Mouse (Mus musculus) stomach, postnatal 0 days (tissue): ENCODE measurements around the gene Prkcq. TPM values are rescaled to one million over a fixed set of nuclear protein-coding genes. Genes with fewer than 3 reads are reported as not detected.

Experiments
- ATAC-seq: fragments of 200-750 bp; cut with Nextera tagmentation; 2 replicates; pipeline ENCODE4 v1.8.0; 2017; ENCODE audit not compliant: low FRiP score, low TSS enrichment
- DNase-seq: peaks from one replicate; pipeline ENCODE4 v3.0.0-alpha.2; 2016; ENCODE audit warnings: low spot score
- H3K27ac ChIP-seq: fragments of 300-500 bp; sonication (generic); replicated peaks from 2 replicates; pipeline ENCODE4 v1.5.1; 2014; ENCODE audit warnings: mild to moderate bottlenecking, control low read depth
- H3K27me3 ChIP-seq: fragments of 300-500 bp; sonication (generic); 2 replicates; pipeline ENCODE4 v1.6.1; 2014; ENCODE audit warnings: low read length; ENCODE audit not compliant: control insufficient read depth, insufficient read depth
- H3K36me3 ChIP-seq: fragments of 300-500 bp; sonication (generic); 2 replicates; pipeline ENCODE4 v1.6.1; 2014; ENCODE audit warnings: low read length, mixed read lengths; ENCODE audit not compliant: control insufficient read depth, insufficient read depth
- H3K4me1 ChIP-seq: fragments of 300-500 bp; sonication (generic); replicated peaks from 2 replicates; pipeline ENCODE4 v1.6.1; 2014; ENCODE audit warnings: antibody characterized with exemption; ENCODE audit not compliant: control insufficient read depth, insufficient read depth
- H3K4me2 ChIP-seq: fragments of 300-500 bp; sonication (generic); replicated peaks from 2 replicates; pipeline ENCODE4 v1.6.1; 2014; ENCODE audit warnings: low read depth, mild to moderate bottlenecking, control low read depth, moderate library complexity
- H3K4me3 ChIP-seq: fragments of 300-500 bp; sonication (generic); 2 replicates; pipeline ENCODE4 v1.5.1; 2014; ENCODE audit warnings: low read depth, low read length, control low read depth
- H3K9ac ChIP-seq: fragments of 300-500 bp; sonication (generic); 2 replicates; pipeline ENCODE4 v1.6.1; 2014; ENCODE audit warnings: mild to moderate bottlenecking, low read length, control low read depth, mixed read lengths
- H3K9me3 ChIP-seq: fragments of 300-500 bp; sonication (generic); 2 replicates; pipeline ENCODE4 v1.6.1; 2016; ENCODE audit warnings: low read length; ENCODE audit not compliant: control insufficient read depth
- CTCF ChIP-seq: IDR thresholded peaks from 2 replicates; pipeline ENCODE4 v1.5.1; 2016; ENCODE audit warnings: antibody characterized with exemption, low read depth, mild to moderate bottlenecking, moderate library complexity
- EP300 ChIP-seq: optimal IDR thresholded peaks from 2 replicates; pipeline ENCODE3; 2016; ENCODE audit warnings: antibody characterized with exemption
- WGBS: fragments of 180-500 bp; shearing (Covaris S2); extraction: QIAGEN DNeasy Blood & Tissue Kit; methylation state at CpG from one replicate; pipeline ENCODE4 v1.1.7; 2014; 5-methylcytosine and 5-hydroxymethylcytosine counted together
- polyA plus RNA-seq: library from polyadenylated mRNA; unstranded; fragments of >200 nt; fragmentation: Nextera tagmentation; extraction: Ambion mirVana; gene quantifications from 2 replicates; pipeline ENCODE4 v1.2.1, GENCODE M21; 2015

The Prkcq gene
- polyA plus RNA-seq, 1 experiment from 2014 or later = 0.91 TPM

GRCm38 (mm10) chr2:11347791-11348190, 175.9 kb downstream of the Prkcq start:
- no peaks in the 10 kb centered on the region for H3K9me3 ChIP-seq
- no peaks in the 10 kb centered on the region for H3K36me3 ChIP-seq
- H3K4me1 ChIP-seq = no peaks in the 10 kb centered on the region
- DNase-seq = no peak
- no peak overlapping the region for H3K4me3 ChIP-seq
- H3K4me2 ChIP-seq = no peak overlapping the region
- no peak overlapping the region for H3K9ac ChIP-seq
- H3K27ac ChIP-seq = no peak overlapping the region
- TF ChIP-seq EP300 = no peak
- no peak for TF ChIP-seq CTCF
- 78% methylated on average over 3 of the region's 3 CpGs for WGBS
- H3K27me3 ChIP-seq = no peaks in the 10 kb centered on the region
- no peak for ATAC-seq
